Mouse (Mus musculus): ENCODE data around the gene Ino80d. TPM values are rescaled to one million over a fixed set of nuclear protein-coding genes. Genes with fewer than 3 reads are reported as not detected.
A peak's percentile ranks its signal among the peaks of the same experiment; 100 is the strongest.

The Ino80d gene
- total RNA-seq, 2 experiments from 2014 or later = 26.5 to 26.6 TPM

GRCm38 (mm10) chr1:62933288-62934099, 181.0 kb downstream of the Ino80d start:
- DNase-seq (ENCODE audit: low spot score in 2 of 2) = no peak

GRCm38 (mm10) chr1:62929477-62929876, 185.0 kb downstream of the Ino80d start:
- peak; percentile 52 to 71 for DNase-seq (ENCODE audit: low spot score in 2 of 2)

- no peak for DNase-seq (ENCODE audit: low spot score in 2 of 2)
These were observed 195.2 kb downstream of the Ino80d start for GRCm38 (mm10) chr1:62919219-62919618.

GRCm38 (mm10) chr1:62916609-62917008, 197.9 kb downstream of the Ino80d start:
- no peak for DNase-seq (ENCODE audit: low spot score in 2 of 2)

GRCm38 (mm10) chr1:62914495-62914894, 200.0 kb downstream of the Ino80d start:
- DNase-seq (ENCODE audit: low spot score in 2 of 2) = no peak

GRCm38 (mm10) chr1:62911426-62911825, 203.0 kb downstream of the Ino80d start:
- no peak for DNase-seq (ENCODE audit: low spot score in 2 of 2)

- DNase-seq (ENCODE audit: low spot score in 2 of 2) = no peak
These were observed 205.3 kb downstream of the Ino80d start for GRCm38 (mm10) chr1:62909126-62909525.

GRCm38 (mm10) chr1:62908508-62908907, 206.0 kb downstream of the Ino80d start:
- DNase-seq (ENCODE audit: low spot score in 2 of 2) = no peak

Small RNAs within 50 kb of the gene (microRNA-seq; reads per million reads assigned to microRNA genes)
- gene Gm24557 = not detected
- not detected for gene Gm44468

Other genes with a start within 250 kb of the Ino80d start
- gene Eef1b2, start 62.2 kb upstream of the Ino80d start, total RNA-seq (2021) = 1,000 to 10,000 TPM in 1 of 2 experiments, 100 to 1,000 TPM in 1; 924 to 1,008 TPM
- gene Ndufs1, start 62.2 kb upstream of the Ino80d start, total RNA-seq (2021) = 100 to 1,000 TPM; 227 to 231 TPM
- under 1 TPM; 0.57 to 0.59 TPM for gene Gpr1, start 99.9 kb upstream of the Ino80d start, total RNA-seq (2021)
- gene Zdbf2, start 158.6 kb upstream of the Ino80d start, total RNA-seq (2021) = 100 to 1,000 TPM; 104 to 134 TPM

All from gastrocnemius, postnatal 4 days (tissue).